Mouse (Mus musculus) kidney, adult 11 months (tissue): ENCODE measurements around the gene Ank3.
"Not testable (repeated sequence)": the region's sequence is repeated elsewhere in the genome, so short reads cannot be mapped to it uniquely, and the experiment has no call there.

Source experiments
- DNase-seq: peaks from one replicate; pipeline ENCODE4 v3.0.0; 2022

Ank3 gene

GRCm38 (mm10) chr10:69398763-69399590, at the start of gene Ank3:
Gene Ank3 (plus strand): TSS chr10:69398773.
- DNase-seq, result peak; percentile 66

GRCm38 (mm10) chr10:69351071-69351841, 47.3 kb upstream of the Ank3 start:
- no peak for DNase-seq

DNA sequence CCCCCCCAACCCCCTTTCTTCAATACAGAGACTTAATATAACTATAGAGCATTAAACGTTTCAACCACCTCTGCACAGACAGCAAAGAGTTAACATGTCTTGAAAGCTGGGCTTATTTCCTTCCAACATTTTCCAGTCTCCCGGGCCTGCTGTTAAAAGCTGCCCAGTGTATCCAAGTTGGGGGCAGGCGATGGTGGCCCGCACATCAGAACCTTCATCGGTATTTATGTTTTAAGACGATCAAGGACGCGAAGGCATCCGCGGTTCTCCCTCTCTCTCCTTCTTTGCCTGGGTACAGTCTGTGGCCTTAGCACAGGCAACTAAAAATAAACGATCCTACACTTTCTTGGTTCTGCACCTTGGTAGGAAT, 46.7 kb upstream of the Ank3 start:
- no peak for DNase-seq

- peak; percentile 95 for DNase-seq
Measured at GRCm38 (mm10) chr10:69352212-69353085, 46.1 kb upstream of the Ank3 start, which contains the start of gene Cdk1. Gene Cdk1 (minus strand): TSS chr10:69352938.

DNA sequence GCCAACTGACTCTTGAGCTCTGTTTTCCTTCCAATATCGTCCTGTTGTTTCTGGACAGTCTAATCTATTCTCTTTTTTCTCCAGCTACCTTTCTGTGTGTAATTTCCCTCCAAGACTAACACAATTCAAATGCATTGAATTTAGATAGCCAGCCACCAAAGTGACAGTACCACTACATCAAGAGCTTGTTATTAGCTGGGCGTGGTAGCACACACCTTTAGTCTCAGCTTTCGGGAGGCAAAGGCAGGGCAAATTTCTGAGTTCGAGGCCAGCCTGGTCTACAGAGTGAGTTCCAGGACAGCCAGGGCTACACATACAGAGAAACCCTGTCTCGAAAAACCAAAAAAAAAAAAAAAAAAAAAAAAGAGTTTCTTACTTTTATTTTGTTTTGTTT, 45.5 kb upstream of the Ank3 start:
- DNase-seq, result not testable (repeated sequence)

- DNase-seq, result no peak
Measured at GRCm38 (mm10) chr10:69359666-69360065, 38.9 kb upstream of the Ank3 start.

DNA sequence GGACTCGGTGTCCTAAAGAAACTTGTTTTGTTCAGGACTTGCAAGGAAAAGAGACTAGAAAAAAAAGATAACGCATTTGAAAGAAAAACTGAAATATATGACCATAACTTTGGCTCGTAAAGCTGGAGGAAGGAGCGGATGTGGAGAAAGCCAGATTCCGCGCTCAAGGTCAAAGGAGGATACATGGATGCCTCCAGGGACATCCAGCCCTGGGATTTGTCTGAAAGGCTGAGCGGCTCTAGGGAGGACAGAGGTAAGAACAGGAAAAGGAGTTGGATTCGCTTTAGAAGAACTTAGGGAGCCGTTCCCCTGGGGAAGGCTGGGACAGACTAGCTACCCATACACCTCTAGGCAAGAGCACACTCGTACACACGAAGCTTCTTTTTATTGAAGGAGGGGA, 32.4 kb upstream of the Ank3 start:
- no peak for DNase-seq

GRCm38 (mm10) chr10:69366877-69367387, 31.6 kb upstream of the Ank3 start:
- DNase-seq, result no peak

DNA sequence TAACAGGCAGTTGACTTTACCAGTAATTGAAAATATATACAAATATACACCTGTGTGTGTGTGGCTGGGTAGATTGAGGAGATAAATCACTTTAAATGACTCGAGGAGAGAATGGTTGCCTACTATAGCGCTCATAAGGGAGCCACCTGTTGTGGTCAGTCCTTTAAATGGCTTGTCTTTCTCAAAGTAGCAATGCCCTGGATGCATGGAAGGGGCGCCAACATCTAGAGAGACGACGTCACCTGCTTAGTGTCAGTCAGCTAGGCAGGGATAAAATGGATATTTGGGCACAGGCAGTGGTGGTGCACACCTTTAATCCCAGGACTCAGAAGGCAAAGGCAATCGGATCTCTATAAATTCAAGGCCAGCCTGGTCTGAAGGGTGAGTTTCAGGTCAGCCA, 29.3 kb upstream of the Ank3 start:
- DNase-seq, result no peak

GRCm38 (mm10) chr10:69371441-69371840, 27.1 kb upstream of the Ank3 start:
- DNase-seq, result no peak

GRCm38 (mm10) chr10:69372061-69372460, 26.5 kb upstream of the Ank3 start:
- DNase-seq, result no peak

DNA sequence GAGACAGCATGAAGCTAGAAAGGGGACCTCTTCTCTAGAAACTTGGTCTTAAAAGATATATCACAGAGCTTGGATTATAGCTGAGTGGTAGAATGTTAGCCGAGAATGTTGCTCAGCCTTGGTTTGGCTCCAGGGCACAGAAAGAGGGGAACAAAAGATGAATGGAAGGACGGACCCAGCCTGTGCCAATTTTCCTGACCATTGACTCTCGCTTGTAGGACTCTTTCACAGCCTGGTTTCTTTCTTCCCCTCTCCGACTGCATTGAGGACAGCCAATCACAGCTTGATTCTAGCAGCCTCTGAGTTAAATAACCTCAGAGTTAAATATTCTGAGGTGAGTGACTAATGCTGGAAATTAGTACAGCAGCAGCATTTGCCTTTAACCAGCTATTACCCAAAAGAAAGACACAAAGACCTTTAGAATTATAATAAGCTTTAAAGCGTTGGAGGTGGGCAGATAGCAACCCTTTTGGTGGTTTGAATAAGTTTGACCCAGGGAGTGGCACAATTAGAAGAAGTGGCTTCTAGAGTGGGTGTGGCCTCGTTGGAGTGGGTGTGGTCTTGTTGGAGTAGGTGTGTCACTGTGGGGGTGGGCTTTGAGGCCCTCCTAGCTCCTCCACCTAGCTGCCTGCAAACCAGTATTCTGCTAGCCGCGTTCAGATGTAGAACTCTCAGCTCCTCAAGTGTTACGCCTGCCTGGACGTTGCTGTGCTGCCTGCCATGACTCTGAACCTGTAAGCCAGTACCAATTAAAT, 24.6 kb upstream of the Ank3 start:
- no peak for DNase-seq

DNA sequence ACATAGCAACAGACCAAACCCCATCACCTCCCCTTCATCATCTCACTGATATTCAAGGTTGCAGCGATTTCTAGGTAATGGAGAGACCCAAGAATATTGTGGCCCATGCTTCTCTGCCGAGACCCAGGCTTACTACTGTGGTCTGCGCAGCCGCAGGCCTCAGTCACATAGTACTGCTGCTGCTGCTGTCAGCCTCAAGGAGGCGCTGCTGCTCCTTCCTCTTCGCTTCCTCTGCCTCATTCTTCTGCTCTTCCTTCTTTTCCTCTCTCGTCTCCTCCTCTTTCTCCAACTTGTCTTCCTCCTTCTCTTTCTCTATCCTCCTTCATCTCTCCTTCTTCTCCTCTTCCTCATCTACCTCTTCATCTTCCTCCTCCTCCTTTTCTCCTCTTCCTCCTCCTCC, 23.4 kb upstream of the Ank3 start:
- DNase-seq, result no peak

DNA sequence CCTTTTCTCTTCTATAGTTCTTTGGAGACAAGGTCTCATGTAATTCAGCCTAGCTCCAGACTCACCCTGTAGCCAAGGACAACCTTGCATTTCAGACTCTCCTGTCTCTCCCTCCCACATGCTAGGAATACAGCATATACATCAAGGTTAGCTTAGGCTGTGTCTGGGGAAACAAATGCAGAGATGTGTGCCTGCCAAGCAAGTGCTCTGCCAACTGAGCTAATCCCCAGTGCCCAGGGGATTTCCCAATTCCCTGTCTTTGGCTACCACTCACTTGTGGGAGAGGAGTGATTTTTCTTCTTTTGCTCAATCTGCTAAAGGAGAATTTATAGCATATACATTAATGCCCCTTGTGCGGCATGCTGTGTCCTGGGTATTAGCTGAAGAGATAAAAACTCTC, 15.4 kb upstream of the Ank3 start:
- no peak for DNase-seq

DNA sequence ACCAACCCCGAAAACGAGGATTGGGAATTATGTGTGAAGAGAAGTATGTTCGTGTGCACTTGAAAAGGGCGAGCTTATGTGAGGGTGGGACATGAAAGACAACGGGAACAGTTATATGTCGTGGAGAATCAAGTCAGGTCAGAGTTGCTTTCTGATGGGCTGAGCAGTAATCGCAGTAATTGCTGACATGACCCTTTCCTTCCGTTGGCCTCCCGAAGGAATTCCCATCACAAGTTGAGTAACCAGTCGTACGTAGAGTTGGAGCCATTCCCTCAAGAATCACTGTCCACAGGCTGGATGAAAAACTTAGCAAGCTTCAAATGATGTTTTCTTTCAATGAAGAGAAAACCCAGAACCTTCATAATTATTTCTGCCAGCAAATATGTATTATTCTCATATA, 13.9 kb upstream of the Ank3 start:
- DNase-seq, result no peak

DNA sequence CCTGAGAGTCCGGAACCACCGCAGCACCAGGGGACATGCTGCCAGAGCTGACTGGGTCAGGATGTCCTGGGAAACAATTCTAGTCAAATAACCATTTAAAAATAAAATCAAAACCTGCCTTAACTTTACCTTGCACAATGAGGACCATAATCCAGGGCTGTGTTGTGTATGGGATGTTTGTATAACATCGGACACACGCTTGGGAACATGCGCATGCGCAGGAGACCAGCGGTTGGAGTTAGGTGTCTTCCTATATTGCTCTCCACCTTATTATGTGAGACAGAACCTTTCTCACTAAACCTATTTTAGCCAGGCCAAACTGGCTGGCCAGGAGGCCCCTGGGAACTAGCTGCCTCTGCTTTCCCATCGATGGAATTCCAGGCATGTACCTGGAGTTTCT, 13.4 kb upstream of the Ank3 start:
- no peak for DNase-seq

- DNase-seq, result no peak
Measured at GRCm38 (mm10) chr10:69386767-69387166, 11.8 kb upstream of the Ank3 start.

- DNase-seq, result no peak
Measured at GRCm38 (mm10) chr10:69389511-69389910, 9.1 kb upstream of the Ank3 start.

- DNase-seq, result peak; percentile 12
Measured at GRCm38 (mm10) chr10:69398197-69398762, 293 bp upstream of the Ank3 start.

GRCm38 (mm10) chr10:69399814-69400385, 1.3 kb downstream of the Ank3 start:
- no peak for DNase-seq

GRCm38 (mm10) chr10:69405431-69405830, 6.9 kb downstream of the Ank3 start:
- DNase-seq, result no peak

DNA sequence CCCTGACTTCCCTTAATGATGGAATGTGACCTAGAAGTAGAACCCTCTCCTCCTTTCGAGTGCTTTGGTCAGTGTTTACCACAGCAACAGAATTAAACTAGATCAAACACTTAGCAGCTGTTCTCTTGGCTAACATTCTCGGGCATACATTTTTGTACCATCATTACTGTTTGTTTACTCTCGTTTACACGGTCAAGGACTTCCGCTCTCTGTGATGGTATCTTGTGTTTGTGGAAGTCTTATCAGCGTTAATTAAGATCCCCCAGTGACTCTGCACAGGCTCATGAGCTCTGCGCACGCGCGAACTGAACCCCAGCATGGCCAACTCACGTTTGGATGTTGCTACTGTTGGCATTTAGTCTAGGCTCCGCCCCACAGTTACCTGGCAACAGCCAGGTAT, 16.3 kb downstream of the Ank3 start:
- DNase-seq, result no peak
